Mouse (Mus musculus) stomach, embryonic 15.5 days (tissue): ENCODE results near the gene Tuft1. TPM values are rescaled to one million over a fixed set of nuclear protein-coding genes. Genes with fewer than 3 reads are reported as not detected.

Source experiments
- polyA plus RNA-seq: library from polyadenylated mRNA; unstranded; fragments of >200 nt; fragmentation: Nextera tagmentation; extraction: Ambion mirVana; gene quantifications from 2 replicates; pipeline ENCODE4 v1.2.1, GENCODE M21; 2015

Tuft1 gene
- polyA plus RNA-seq, 1 experiment from 2014 or later: 13.7 TPM

Other genes starting within 250 kb of the Tuft1 start
- gene Tdrkh, start 245.6 kb downstream of the Tuft1 start, polyA plus RNA-seq: 9.4 and 10.6 TPM in 2 replicates
- 66.3 and 68.6 TPM in 2 replicates for gene Mrpl9, start 215.6 kb downstream of the Tuft1 start, polyA plus RNA-seq
- 0.79 and 1.5 TPM in 2 replicates for gene Oaz3, start 215.0 kb downstream of the Tuft1 start, polyA plus RNA-seq
- 23.0 and 25.8 TPM in 2 replicates for gene Celf3, start 180.6 kb downstream of the Tuft1 start, polyA plus RNA-seq
- gene Riiad1, start 178.5 kb downstream of the Tuft1 start, polyA plus RNA-seq: 4.6 and 5.3 TPM in 2 replicates
- 37.4 and 41.6 TPM in 2 replicates for gene Snx27, start 76.2 kb downstream of the Tuft1 start, polyA plus RNA-seq
- not detected in 2 replicates for gene Gm10972, start 15.8 kb downstream of the Tuft1 start, polyA plus RNA-seq
- gene Selenbp2, start 34.7 kb upstream of the Tuft1 start, polyA plus RNA-seq: 6.2 and 6.3 TPM in 2 replicates
- gene Cgn, start 127.6 kb upstream of the Tuft1 start, polyA plus RNA-seq: 51.0 and 56.7 TPM in 2 replicates
- gene Pogz, start 178.7 kb upstream of the Tuft1 start, polyA plus RNA-seq: 14.6 and 15.3 TPM in 2 replicates
- gene Psmb4, start 228.1 kb upstream of the Tuft1 start, polyA plus RNA-seq: 315 and 328 TPM in 2 replicates